Mouse (Mus musculus) hindbrain, embryonic 10.5 days (tissue): ENCODE measurements around the gene H1fx. TPM values are rescaled to one million over a fixed set of nuclear protein-coding genes. Genes with fewer than 3 reads are reported as not detected.
A peak's percentile ranks its signal among the peaks of the same experiment; 100 is the strongest.
"Not testable (repeated sequence)": the region's sequence is repeated elsewhere in the genome, so short reads cannot be mapped to it uniquely, and the experiment has no call there.

ENCODE experiments used
- DNase-seq: peaks from one replicate; pipeline ENCODE4 v3.0.0-alpha.2; 2017; ENCODE audit warnings: low spot score
- H3K27ac ChIP-seq: fragments of 300-500 bp; sonication (generic); 2 replicates; pipeline ENCODE4 v1.5.1; 2016; ENCODE audit warnings: mild to moderate bottlenecking, moderate library complexity
- H3K27me3 ChIP-seq: fragments of 300-500 bp; sonication (generic); 2 replicates; pipeline ENCODE4 v1.6.1; 2016; ENCODE audit warnings: mild to moderate bottlenecking; ENCODE audit not compliant: poor library complexity, insufficient read depth, severe bottlenecking
- H3K36me3 ChIP-seq: fragments of 300-500 bp; sonication (generic); 2 replicates; pipeline ENCODE4 v1.6.1; 2016; ENCODE audit warnings: mild to moderate bottlenecking, moderate library complexity
- H3K4me1 ChIP-seq: fragments of 300-500 bp; sonication (generic); replicated peaks from 2 replicates; pipeline ENCODE4 v1.6.1; 2016; ENCODE audit warnings: mild to moderate bottlenecking
- H3K4me3 ChIP-seq: fragments of 300-500 bp; sonication (generic); 2 replicates; pipeline ENCODE4 v1.5.1; 2016; ENCODE audit warnings: mild to moderate bottlenecking, moderate library complexity
- H3K9me3 ChIP-seq: fragments of 300-500 bp; sonication (generic); 2 replicates; pipeline ENCODE4 v1.6.1; 2016; ENCODE audit warnings: mild to moderate bottlenecking, moderate library complexity
- WGBS: fragments of 180-500 bp; shearing (Covaris S2); methylation state at CpG from one replicate; pipeline ENCODE4 v1.1.7; 2016; 5-methylcytosine and 5-hydroxymethylcytosine counted together
- polyA plus RNA-seq: library from polyadenylated mRNA; unstranded; fragments of >200 nt; fragmentation: Nextera tagmentation; extraction: Ambion mirVana; gene quantifications from 2 replicates; pipeline ENCODE4 v1.2.1, GENCODE M21; 2016

H1fx gene
- polyA plus RNA-seq, 1 experiment from 2014 or later = 33.1 TPM

GRCm38 (mm10) chr6:87962457-87962856, 19.0 kb downstream of the H1fx start:
- WGBS = 75% methylated on average over 4 of the region's 4 CpGs

DNA sequence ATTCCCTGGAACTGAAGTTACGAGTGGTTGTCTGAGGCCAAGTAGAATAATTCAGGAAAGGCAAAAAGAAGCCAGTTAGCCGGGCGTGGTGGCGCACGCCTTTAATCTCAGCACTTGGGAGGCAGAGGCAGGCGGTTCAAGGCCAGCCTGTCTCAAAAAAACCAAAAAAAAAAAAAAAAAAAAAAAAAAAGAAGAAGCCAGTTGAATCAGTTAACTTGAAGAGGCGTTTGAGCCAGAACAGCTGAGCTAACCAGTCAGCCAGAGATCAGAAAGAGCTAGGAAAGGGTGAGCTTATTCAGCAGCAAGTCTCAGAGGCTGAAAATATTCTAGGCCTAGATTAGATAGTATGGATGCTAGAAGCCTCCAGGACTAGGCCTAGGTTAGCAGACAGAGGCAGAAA, 39.3 kb downstream of the H1fx start:
- H3K9me3 ChIP-seq = 0 out of 2 replicates have a peak, but pooled peaks cover 3% of the 10 kb centered on the region
- H3K4me1 ChIP-seq = peaks cover 7% of the 10 kb centered on the region
- no peak overlapping the region for H3K27ac ChIP-seq
- no peaks in the 10 kb centered on the region for H3K36me3 ChIP-seq
- no peak overlapping the region for H3K4me3 ChIP-seq
- WGBS = 88% methylated on average over 7 of the region's 7 CpGs
- no peak for DNase-seq
- no peaks in the 10 kb centered on the region for H3K27me3 ChIP-seq

More at GRCm38 (mm10) chr6:87962457-87962856, 19.0 kb downstream of the H1fx start:
- not testable (repeated sequence) for H3K4me1 ChIP-seq, DNase-seq, H3K4me3 ChIP-seq, H3K36me3 ChIP-seq, H3K27ac ChIP-seq, H3K27me3 ChIP-seq
- peaks cover 13% of the 10 kb centered on the region for H3K9me3 ChIP-seq

DNA sequence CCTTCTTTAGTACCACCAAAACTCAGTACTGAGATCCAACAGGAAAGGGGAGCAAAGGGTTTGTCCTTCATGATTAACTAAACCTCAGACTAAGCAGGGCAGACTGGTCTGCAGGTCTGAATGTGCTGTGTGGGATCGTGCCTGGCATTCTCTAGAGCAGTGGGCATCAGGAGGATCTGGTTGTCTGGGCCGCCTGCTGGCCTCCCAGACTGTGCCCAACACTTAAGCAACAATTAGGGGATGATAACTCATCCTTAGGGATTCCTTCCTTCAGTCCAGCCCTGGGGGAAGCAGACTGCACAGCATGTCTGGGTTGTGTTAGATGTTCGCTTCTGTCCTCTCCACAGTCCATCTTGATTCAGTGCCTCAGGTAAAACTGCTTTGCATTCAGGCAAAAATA, 42.5 kb downstream of the H1fx start:
- DNase-seq = no peak
- WGBS = 89% methylated on average over 3 of the region's 3 CpGs
- peaks cover 30% of the 10 kb centered on the region for H3K36me3 ChIP-seq
- peaks cover 9% of the 10 kb centered on the region for H3K4me1 ChIP-seq
- H3K4me3 ChIP-seq = no peak overlapping the region
- no peak overlapping the region for H3K27ac ChIP-seq
- H3K9me3 ChIP-seq = no peaks in the 10 kb centered on the region
- no peaks in the 10 kb centered on the region for H3K27me3 ChIP-seq

GRCm38 (mm10) chr6:87937178-87937788, 44.2 kb downstream of the H1fx start:
- Histone ChIP-seq H3K36me3 (peaks cover 46% of the 10 kb centered on the region), H3K27ac (peak overlapping the region; percentile 74), H3K4me3 (no peak overlapping the region), H3K27me3 (no peaks in the 10 kb centered on the region), H3K9me3 (no peaks in the 10 kb centered on the region), H3K4me1 (peaks cover 9% of the 10 kb centered on the region)
- WGBS = 41% methylated on average over 19 of the region's 19 CpGs
- DNase-seq = peak; percentile 79

- Histone ChIP-seq H3K27ac (no peak overlapping the region), H3K4me3 (no peak overlapping the region), H3K9me3 (no peaks in the 10 kb centered on the region), H3K4me1 (peaks cover 9% of the 10 kb centered on the region), H3K27me3 (no peaks in the 10 kb centered on the region), H3K36me3 (peaks cover 65% of the 10 kb centered on the region)
- WGBS = 89% methylated on average over 5 of the region's 5 CpGs
- DNase-seq = no peak
Observed at GRCm38 (mm10) chr6:87935037-87935436, 46.4 kb downstream of the H1fx start.

Other genes with a start within 250 kb of the H1fx start
- 3.0 and 3.1 TPM in 2 replicates for gene Gp9, start 203.6 kb downstream of the H1fx start, polyA plus RNA-seq
- gene Rab43, start 169.5 kb downstream of the H1fx start, polyA plus RNA-seq = 7.9 and 8.1 TPM in 2 replicates
- gene Gm45140, start 145.8 kb downstream of the H1fx start, polyA plus RNA-seq = 0.77 and 1.7 TPM in 2 replicates
- 50.7 and 68.0 TPM in 2 replicates for gene Isy1, start 142.8 kb downstream of the H1fx start, polyA plus RNA-seq
- gene Cnbp, start 130.5 kb downstream of the H1fx start, polyA plus RNA-seq = 1,080 and 1,309 TPM in 2 replicates
- 155 and 159 TPM in 2 replicates for gene Copg1, start 93.8 kb downstream of the H1fx start, polyA plus RNA-seq
- 49.7 and 57.0 TPM in 2 replicates for gene Hmces, start 67.7 kb downstream of the H1fx start, polyA plus RNA-seq
- gene Rab7, start 63.6 kb upstream of the H1fx start, polyA plus RNA-seq = 208 and 238 TPM in 2 replicates
- 277 and 300 TPM in 2 replicates for gene Rpn1, start 102.8 kb upstream of the H1fx start, polyA plus RNA-seq
- 20.0 and 20.8 TPM in 2 replicates for gene Gata2, start 212.3 kb upstream of the H1fx start, polyA plus RNA-seq
- gene Dnajb8, start 240.6 kb upstream of the H1fx start, polyA plus RNA-seq = not detected in 2 replicates